Mouse (Mus musculus) olfactory bulb, adult 2 months (tissue): Measurements from ENCODE around the gene Tigd4. TPM values are rescaled to one million over a fixed set of nuclear protein-coding genes. Genes with fewer than 3 reads are reported as not detected.
"Not testable (repeated sequence)": the region's sequence is repeated elsewhere in the genome, so short reads cannot be mapped to it uniquely, and the experiment has no call there.

Experiments used
- H3K27ac ChIP-seq: fragments of 200-500 bp; 2 replicates; pipeline ENCODE4 v1.5.1; 2012; ENCODE audit warnings: low read depth, low read length; ENCODE audit not compliant: insufficient read depth
- H3K4me1 ChIP-seq: fragments of 200-500 bp; 2 replicates; pipeline ENCODE4 v1.6.1; 2012; ENCODE audit warnings: low read length; ENCODE audit not compliant: control insufficient read depth, insufficient read depth
- H3K4me3 ChIP-seq: fragments of 200-500 bp; 2 replicates; pipeline ENCODE4 v1.5.1; 2012; ENCODE audit warnings: mild to moderate bottlenecking, low read depth, low read length, moderate library complexity; ENCODE audit not compliant: insufficient read depth
- CTCF ChIP-seq: fragments of 200-500 bp; IDR thresholded peaks from 2 replicates; pipeline ENCODE4 v1.5.1; 2012; ENCODE audit warnings: low read depth, mild to moderate bottlenecking, low read length, moderate library complexity; ENCODE audit not compliant: insufficient read depth
- POLR2A ChIP-seq: fragments of 200-500 bp; IDR thresholded peaks from 2 replicates; pipeline ENCODE4 v1.6.1; 2012; ENCODE audit warnings: mild to moderate bottlenecking, low read depth, low read length, moderate library complexity; ENCODE audit not compliant: insufficient read depth
- WGBS: fragments of 180-500 bp; shearing (Covaris S2); methylation state at CpG from one replicate; pipeline ENCODE4 v1.1.7; 2018; 5-methylcytosine and 5-hydroxymethylcytosine counted together
- polyA plus RNA-seq: library from polyadenylated mRNA; stranded (reverse); fragments of >200 nt; gene quantifications from 2 replicates; pipeline ENCODE4 v1.2.4, GENCODE M21; 2012; ENCODE audit warnings: low replicate concordance; ENCODE audit not compliant: missing spikeins, insufficient read depth, insufficient read length

The Tigd4 gene
- polyA plus RNA-seq, result not detected in 2 replicates

GRCm38 (mm10) chr3:84593274-84593673 lies at the start of gene Tigd4:
Gene Tigd4 (plus strand): TSS chr3:84593574.
- TF ChIP-seq POLR2A (no peak), CTCF (no peak)
- H3K4me3 ChIP-seq, result no peak within 1 kb of the TSS
- WGBS, result 84% methylated on average over 2 of the region's 2 CpGs
- H3K4me1 ChIP-seq, result peaks cover 9% of the 10 kb centered on the region
- no peak within 1 kb of the TSS for H3K27ac ChIP-seq

- Histone ChIP-seq H3K4me1 (no peaks in the 10 kb centered on the region; the same call in 1 of the 2 replicates), H3K4me3 (no peak overlapping the region), H3K27ac (no peak overlapping the region)
- TF ChIP-seq POLR2A (no peak), CTCF (no peak)
- WGBS, result 77% methylated on average over 8 of the region's 8 CpGs
Measured at GRCm38 (mm10) chr3:84547177-84547576, 46.2 kb upstream of the Tigd4 start.

GRCm38 (mm10) chr3:84555780-84556179 lies 37.6 kb upstream of the Tigd4 start:
- Histone ChIP-seq H3K4me3 (no peak overlapping the region), H3K4me1 (no peaks in the 10 kb centered on the region), H3K27ac (no peak overlapping the region)
- WGBS, result 82% methylated on average over 3 of the region's 3 CpGs
- TF ChIP-seq POLR2A, result no peak
- TF ChIP-seq CTCF, result no peak

- Histone ChIP-seq H3K27ac (no peak overlapping the region), H3K4me1 (0 out of 2 replicates have a peak, but pooled peaks cover 4% of the 10 kb centered on the region), H3K4me3 (no peak overlapping the region)
- TF ChIP-seq POLR2A (no peak), CTCF (no peak)
- WGBS, result 96% methylated on average over 3 of the region's 3 CpGs
Measured at GRCm38 (mm10) chr3:84558301-84558700, 35.1 kb upstream of the Tigd4 start.

GRCm38 (mm10) chr3:84562911-84563310 lies 30.5 kb upstream of the Tigd4 start:
- H3K27ac ChIP-seq, H3K4me1 ChIP-seq, H3K4me3 ChIP-seq: not testable (repeated sequence)
- WGBS, result 98% methylated on average over 2 of the region's 2 CpGs

GRCm38 (mm10) chr3:84563415-84563814 lies 30.0 kb upstream of the Tigd4 start:
- Histone ChIP-seq H3K27ac (no peak overlapping the region), H3K4me3 (no peak overlapping the region), H3K4me1 (0 out of 2 replicates have a peak, but pooled peaks cover 4% of the 10 kb centered on the region)
- TF ChIP-seq CTCF, result no peak
- no peak for TF ChIP-seq POLR2A
- WGBS, result 68% methylated on average over 4 of the region's 4 CpGs

GRCm38 (mm10) chr3:84568540-84568939 lies 24.8 kb upstream of the Tigd4 start:
- WGBS, result 66% methylated on average over 6 of the region's 6 CpGs
- Histone ChIP-seq H3K4me1 (peaks cover 8% of the 10 kb centered on the region), H3K4me3 (no peak overlapping the region), H3K27ac (no peak overlapping the region)
- TF ChIP-seq POLR2A (no peak), CTCF (no peak)

GRCm38 (mm10) chr3:84569587-84569986 lies 23.8 kb upstream of the Tigd4 start:
- no peak overlapping the region for H3K4me3 ChIP-seq
- peaks cover 8% of the 10 kb centered on the region for H3K4me1 ChIP-seq
- TF ChIP-seq CTCF, result no peak
- no peak for TF ChIP-seq POLR2A
- 74% methylated on average over 6 of the region's 6 CpGs for WGBS
- H3K27ac ChIP-seq, result no peak overlapping the region

GRCm38 (mm10) chr3:84570501-84570900 lies 22.9 kb upstream of the Tigd4 start:
- peaks cover 8% of the 10 kb centered on the region for H3K4me1 ChIP-seq
- TF ChIP-seq POLR2A, result no peak
- TF ChIP-seq CTCF, result no peak
- H3K4me3 ChIP-seq, result no peak overlapping the region
- WGBS, result 42% methylated on average over 3 of the region's 3 CpGs
- H3K27ac ChIP-seq, result no peak overlapping the region

- Histone ChIP-seq H3K4me1 (no peaks in the 10 kb centered on the region; the same call in 1 of the 2 replicates), H3K4me3 (no peak overlapping the region), H3K27ac (no peak overlapping the region)
- 29% methylated on average over 4 of the region's 4 CpGs for WGBS
- TF ChIP-seq POLR2A (no peak), CTCF (no peak)
Measured at GRCm38 (mm10) chr3:84580716-84581115, 12.7 kb upstream of the Tigd4 start.
